ENCODE assay signal across 18 mouse cellular contexts in genomic region chr9:48181300-48181699, GRCm38 (mm10). TPM values are rescaled to one million over a fixed set of nuclear protein-coding genes. Genes with fewer than 3 reads are reported as not detected.
A peak's percentile ranks its signal among the peaks of the same experiment; 100 is the strongest.
DNase-seq lines count a peak whose midpoint lies in the region; ATAC-seq lines count a peak whose summit lies in the region.
"Had no signal": no experiment of that assay in that cellular context is flagged by ENCODE, and none has a peak within 500 bp of the region (broad histone marks: within the 10 kb centered on the region; RNA-seq: fewer than 3 reads in every experiment).

No protein-coding gene starts in this region.

- ATAC-seq in frontal cortex, adult (ENCODE audit: low TSS enrichment), result peak; percentile 93
- ATAC-seq: CD4-positive, CD25-positive, alpha-beta regulatory T cell, adult 4 months; forebrain, embryonic 14.5 days had no signal

- DNase-seq in frontal cortex, postnatal 10 days (ENCODE audit: low spot score in 2 of 2), result no peak
- DNase-seq in left cerebral cortex, adult 18-20 months (ENCODE audit: low spot score in 2 of 2), result peak; percentile 23 to 36
- DNase-seq in left cerebral cortex, postnatal 4 days, result no peak
- DNase-seq in right cerebral cortex, adult 2 months (ENCODE audit: low spot score in 2 of 2), result peak; percentile 38 to 49
- no peak for DNase-seq in right cerebral cortex, postnatal 14 days
- no peak for DNase-seq in lung, postnatal 25 days (ENCODE audit: low spot score)
- DNase-seq: adrenal gland, adult 8-10 months; adrenal gland, postnatal 36 days; B cell, adult 2 months; cerebellum, adult 11 months; cerebellum, adult 8-10 months; cerebellum, postnatal 14 days; embryo, embryonic 11 days; gastrocnemius, adult 2 months; gastrocnemius, postnatal 25 days had no signal

- intact Hi-C loops in left cerebral cortex, postnatal 4 days (cut with DNase I), result no loop called here

RNA-seq across cellular contexts. Expression of gene Nxpe4, which starts 19.5 kb away (rescaled TPM):
- 1 to 10 TPM; 8.3 to 10.0 TPM for total RNA-seq in left cerebral cortex, adult 18-20 months (2021)
- 10 to 100 TPM; 10.4 to 10.8 TPM for total RNA-seq in left cerebral cortex, postnatal 4 days (2021)

Comparison
In these comparisons a context has a peak if more than half of its experiments do, and no peak if none do; other contexts are left out.
1. DNase-seq: peak in left cerebral cortex, adult 18-20 months (2 of 2) and right cerebral cortex, adult 2 months (2 of 2); none in frontal cortex, postnatal 10 days (0 of 2), left cerebral cortex, postnatal 4 days (single experiment), right cerebral cortex, postnatal 14 days (single experiment) and lung, postnatal 25 days (single experiment).